Mouse (Mus musculus) kidney, postnatal 25 days (tissue): Measurements from ENCODE around the gene Nudt2.

Experiments
- DNase-seq, 2 experiments: peaks; one replicate each; pipeline ENCODE4 v3.0.0; 2021; ENCODE audit warnings: mixed read lengths in 2 of 2

Gene Nudt2

DNA sequence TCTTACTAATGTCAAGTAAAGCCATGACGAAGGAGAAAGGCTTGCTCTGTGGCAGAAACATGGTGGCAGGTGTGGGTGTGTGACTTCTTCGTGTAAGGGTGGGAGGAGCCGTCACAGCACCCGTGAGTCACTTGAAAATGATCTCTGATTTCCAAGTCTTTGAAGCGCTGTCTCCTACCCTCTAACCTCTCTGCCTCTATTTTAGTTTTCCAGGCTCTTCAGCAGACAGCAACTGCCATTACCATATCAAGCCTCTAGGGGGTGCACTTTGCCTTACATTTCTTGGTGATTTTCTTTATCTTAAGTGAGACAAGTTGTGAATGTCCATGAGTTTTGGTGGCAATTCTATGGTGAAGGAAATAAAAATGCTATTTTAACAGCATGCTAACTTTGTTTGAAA lies 57.8 kb downstream of the Nudt2 start:
- DNase-seq, result peak in 1 of 2 experiments; percentile 69

DNA sequence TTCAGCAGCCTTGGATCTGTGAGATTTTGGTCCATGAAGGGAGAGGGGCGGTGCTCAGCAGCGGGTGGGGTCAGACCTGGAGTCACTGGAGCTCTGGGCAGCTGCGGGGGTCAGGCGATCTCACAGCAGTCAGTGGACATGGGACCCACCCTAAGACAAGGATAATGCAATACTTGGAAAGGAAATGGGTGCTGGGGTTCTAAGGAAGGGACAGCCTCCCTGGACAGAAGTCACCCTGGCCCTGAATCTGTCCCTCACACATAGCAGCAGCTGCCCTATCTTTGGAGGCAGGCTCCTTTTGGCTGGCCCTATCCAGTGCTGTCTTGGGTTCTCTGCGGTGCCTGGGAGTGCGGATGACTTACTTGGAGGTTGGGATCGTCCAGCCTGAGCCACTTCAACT lies 58.9 kb downstream of the Nudt2 start:
- no peak for DNase-seq

DNA sequence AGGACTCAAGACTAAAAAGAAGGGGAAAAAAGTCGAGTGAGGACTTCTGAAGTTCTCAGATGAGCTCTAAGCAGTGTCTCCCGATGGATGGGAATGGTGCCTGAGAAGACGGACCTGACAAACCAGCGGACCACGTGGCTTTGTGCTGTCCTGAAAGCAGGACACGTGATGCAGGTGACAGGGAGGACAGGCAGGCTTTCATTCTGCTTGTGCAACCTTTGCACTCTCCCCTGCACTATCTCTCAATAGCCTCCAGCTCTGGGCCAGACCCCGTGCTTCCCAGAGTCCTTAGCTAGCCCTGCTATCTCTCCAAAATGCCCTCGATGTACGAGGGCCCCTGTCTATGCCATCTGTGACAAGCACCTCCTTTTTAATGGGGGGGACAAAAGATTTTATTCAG lies 59.9 kb downstream of the Nudt2 start:
- no peak for DNase-seq

GRCm38 (mm10) chr4:41526553-41526952 lies 61.6 kb downstream of the Nudt2 start:
- DNase-seq, result no peak

GRCm38 (mm10) chr4:41527076-41527475 lies 62.1 kb downstream of the Nudt2 start:
- no peak for DNase-seq

- peak; percentile 90 to 92 for DNase-seq
Measured at GRCm38 (mm10) chr4:41527996-41528395, 63.0 kb downstream of the Nudt2 start.
